Mouse (Mus musculus) erythroblast, embryonic 14.5 days (primary cell): Measurements from ENCODE around the gene Fli1.

ENCODE experiments used
- GATA1 ChIP-seq: IDR thresholded peaks from 2 replicates; pipeline ENCODE4 v1.6.1; 2012; ENCODE audit warnings: low read length, inconsistent platforms, mixed read lengths
- TAL1 ChIP-seq: IDR thresholded peaks from 3 replicates; pipeline ENCODE4 v1.6.1; 2012; ENCODE audit warnings: low read length, inconsistent platforms, mixed read lengths

DNA sequence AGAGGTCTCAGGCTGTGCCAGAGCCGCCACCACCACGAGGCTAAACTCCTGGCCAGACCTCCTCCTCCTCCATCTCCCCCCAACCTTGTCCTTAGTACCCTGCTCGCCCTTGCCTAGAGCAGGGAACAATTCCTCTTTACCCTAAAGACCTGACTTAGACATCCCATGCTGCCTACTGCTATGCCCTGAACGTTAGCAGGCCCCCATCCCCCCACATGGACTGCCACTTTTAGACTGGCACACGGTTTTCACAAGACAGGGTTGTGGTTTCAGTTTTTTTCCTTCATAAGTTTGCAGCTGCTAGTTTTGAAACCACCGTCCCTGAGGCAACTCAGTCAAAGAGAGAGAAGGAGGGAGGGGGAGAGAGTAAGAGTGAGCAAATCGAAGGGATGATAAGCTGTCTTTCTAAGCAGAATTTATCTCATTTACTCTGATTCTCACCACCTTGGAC lies 32.9 kb downstream of the Fli1 start:
- TF ChIP-seq GATA1 (no peak), TAL1 (no peak)
